Mouse (Mus musculus) myocyte (in vitro differentiated cells): Measurements from ENCODE around the gene Mctp1. TPM values are rescaled to one million over a fixed set of nuclear protein-coding genes. Genes with fewer than 3 reads are reported as not detected.

Experiments
- H3K27me3 ChIP-seq: one replicate; pipeline ENCODE4 v1.6.1; 2011; ENCODE audit not compliant: control insufficient read depth, insufficient read depth, insufficient read length
- H3K36me3 ChIP-seq: one replicate; pipeline ENCODE4 v1.6.1; 2011; ENCODE audit not compliant: control insufficient read depth, insufficient read depth
- H3K4me2 ChIP-seq: one replicate; pipeline ENCODE4 v1.6.1; 2011; ENCODE audit warnings: low read depth, control low read depth
- H3K4me3 ChIP-seq: one replicate; pipeline ENCODE4 v1.5.1; 2011; ENCODE audit warnings: mild to moderate bottlenecking, control low read depth, moderate library complexity
- H3K79me2 ChIP-seq: one replicate; pipeline ENCODE4 v1.6.1; 2011; ENCODE audit not compliant: control insufficient read depth, insufficient read depth
- H3ac ChIP-seq: one replicate; pipeline ENCODE4 v1.6.1; 2011; ENCODE audit not compliant: control insufficient read depth, insufficient read length
- CEBPB ChIP-seq: IDR thresholded peaks from 2 replicates; pipeline ENCODE4 v1.6.1; 2011; ENCODE audit warnings: mild to moderate bottlenecking, moderate library complexity; ENCODE audit not compliant: poor library complexity, insufficient read depth, severe bottlenecking
- E2F4 ChIP-seq: IDR thresholded peaks from one replicate; pipeline ENCODE4 v1.6.1; 2011; ENCODE audit warnings: mild to moderate bottlenecking, control low read depth, moderate library complexity; ENCODE audit not compliant: insufficient read depth
- MAX ChIP-seq: IDR thresholded peaks from one replicate; pipeline ENCODE4 v1.6.1; 2011; ENCODE audit warnings: low read depth, mild to moderate bottlenecking, control low read depth
- MYOD1 ChIP-seq, 3 experiments: IDR thresholded peaks; one replicate each; pipeline ENCODE4 v1.6.1; 2011; ENCODE audit warnings: control low read depth in 2 of 3, low read depth in 2 of 3, mild to moderate bottlenecking in 2 of 3, moderate library complexity in 1 of 3; ENCODE audit not compliant: insufficient read length in 2 of 3, control insufficient read depth in 1 of 3
- MYOG ChIP-seq, 3 experiments: IDR thresholded peaks; one replicate each; pipeline ENCODE4 v1.6.1; 2011; ENCODE audit warnings: control low read depth in 2 of 3, low read depth in 2 of 3, mild to moderate bottlenecking in 2 of 3; ENCODE audit not compliant: insufficient read length in 2 of 3, control insufficient read depth in 1 of 3, insufficient read depth in 1 of 3
- POLR2A ChIP-seq: IDR thresholded peaks from one replicate; pipeline ENCODE4 v1.6.1; 2011; ENCODE audit warnings: low read depth, mild to moderate bottlenecking, control low read depth, moderate library complexity; ENCODE audit not compliant: insufficient read length
- POLR2AphosphoS2 ChIP-seq: IDR thresholded peaks from one replicate; pipeline ENCODE4 v1.6.1; 2011; ENCODE audit warnings: low read depth, control low read depth; ENCODE audit not compliant: insufficient read length
- REST ChIP-seq: IDR thresholded peaks from one replicate; pipeline ENCODE4 v1.6.1; 2011; ENCODE audit warnings: mild to moderate bottlenecking, control low read depth, moderate library complexity; ENCODE audit not compliant: insufficient read depth, insufficient read length
- SRF ChIP-seq: IDR thresholded peaks from one replicate; pipeline ENCODE4 v1.6.1; 2011; ENCODE audit warnings: low read depth; ENCODE audit not compliant: control insufficient read depth, insufficient read length
- TCF12 ChIP-seq: IDR thresholded peaks from one replicate; pipeline ENCODE4 v1.6.1; 2011; ENCODE audit warnings: mild to moderate bottlenecking, control low read depth; ENCODE audit not compliant: poor library complexity, insufficient read depth, severe bottlenecking
- TCF3 ChIP-seq: IDR thresholded peaks from one replicate; pipeline ENCODE4 v1.6.1; 2011; ENCODE audit warnings: low read depth, control low read depth; ENCODE audit not compliant: insufficient read length
- USF1 ChIP-seq: IDR thresholded peaks from one replicate; pipeline ENCODE4 v1.6.1; 2011; ENCODE audit warnings: low read depth, mild to moderate bottlenecking, control low read depth, moderate library complexity
- polyA plus RNA-seq: library from polyadenylated mRNA; unstranded; fragments of >200 nt; fragmentation: generic; extraction: Trizol; gene quantifications from one replicate; pipeline ENCODE4 v1.2.1, GENCODE M21; 2012; ENCODE audit warnings: missing spikeins

Mctp1 gene
- polyA plus RNA-seq, 1 experiment = 0.67 TPM

GRCm38 (mm10) chr13:76591189-76591588 lies 206.9 kb downstream of the Mctp1 start:
- no peak for TF ChIP-seq MYOG (IDR thresholded peaks at IDR 0.05; ENCODE audit: control insufficient read depth in 1 of 3, insufficient read depth in 1 of 3, insufficient read length in 2 of 3, low read depth in 2 of 3)
- no peak for TF ChIP-seq SRF
- no peak for TF ChIP-seq TCF3
- TF ChIP-seq TCF12 = no peak
- no peak for TF ChIP-seq E2F4
- TF ChIP-seq POLR2A = no peak
- no peak for TF ChIP-seq CEBPB
- TF ChIP-seq POLR2AphosphoS2 = no peak
- no peak for TF ChIP-seq USF1
- TF ChIP-seq REST = no peak
- TF ChIP-seq MAX = no peak
- TF ChIP-seq MYOD1 (IDR thresholded peaks at IDR 0.05; ENCODE audit: control insufficient read depth in 1 of 3, insufficient read length in 2 of 3, low read depth in 2 of 3) = no peak
- H3K27me3 ChIP-seq = no peaks in the 10 kb centered on the region
- H3ac ChIP-seq = no peak overlapping the region
- H3K4me2 ChIP-seq = no peak overlapping the region
- H3K36me3 ChIP-seq = no peaks in the 10 kb centered on the region
- no peaks in the 10 kb centered on the region for H3K79me2 ChIP-seq
- no peak overlapping the region for H3K4me3 ChIP-seq

GRCm38 (mm10) chr13:76591692-76592091 lies 207.4 kb downstream of the Mctp1 start:
- H3K27me3 ChIP-seq = no peaks in the 10 kb centered on the region
- no peaks in the 10 kb centered on the region for H3K36me3 ChIP-seq
- TF ChIP-seq REST (no peak), MYOD1 (IDR thresholded peaks at IDR 0.05; ENCODE audit: control insufficient read depth in 1 of 3, insufficient read length in 2 of 3, low read depth in 2 of 3) (no peak), MAX (no peak), POLR2A (no peak), TCF3 (no peak), USF1 (no peak), CEBPB (0 out of 2 replicates have a peak, but pooled peaks have one; percentile 8), SRF (no peak)

GRCm38 (mm10) chr13:76592908-76593307 lies 208.6 kb downstream of the Mctp1 start:
- Histone ChIP-seq H3K36me3 (no peaks in the 10 kb centered on the region), H3K79me2 (no peaks in the 10 kb centered on the region), H3K4me2 (no peak overlapping the region), H3ac (no peak overlapping the region), H3K4me3 (no peak overlapping the region), H3K27me3 (no peaks in the 10 kb centered on the region)
- TF ChIP-seq MAX (no peak), REST (no peak), MYOG (IDR thresholded peaks at IDR 0.05; ENCODE audit: control insufficient read depth in 1 of 3, insufficient read depth in 1 of 3, insufficient read length in 2 of 3, low read depth in 2 of 3) (no peak), USF1 (no peak), POLR2A (no peak), E2F4 (no peak)

More at GRCm38 (mm10) chr13:76591692-76592091, 207.4 kb downstream of the Mctp1 start:
- Histone ChIP-seq H3K79me2 (no peaks in the 10 kb centered on the region), H3K4me2 (peak overlapping the region; percentile 6), H3ac (no peak overlapping the region), H3K4me3 (no peak overlapping the region)

- no peak for TF ChIP-seq POLR2AphosphoS2
- no peak for TF ChIP-seq MAX
- TF ChIP-seq E2F4 = no peak
- TF ChIP-seq TCF12 = no peak
- TF ChIP-seq POLR2A = no peak
- no peak for TF ChIP-seq MYOD1 (IDR thresholded peaks at IDR 0.05; ENCODE audit: control insufficient read depth in 1 of 3, insufficient read length in 2 of 3, low read depth in 2 of 3)
- TF ChIP-seq CEBPB = no peak
- TF ChIP-seq USF1 = no peak
- no peak for TF ChIP-seq MYOG (IDR thresholded peaks at IDR 0.05; ENCODE audit: control insufficient read depth in 1 of 3, insufficient read depth in 1 of 3, insufficient read length in 2 of 3, low read depth in 2 of 3)
- TF ChIP-seq TCF3 = no peak
- no peak for TF ChIP-seq REST
- no peak for TF ChIP-seq SRF
Observed at GRCm38 (mm10) chr13:76597005-76597404, 212.7 kb downstream of the Mctp1 start.

GRCm38 (mm10) chr13:76609425-76609824 lies 225.1 kb downstream of the Mctp1 start:
- Histone ChIP-seq H3K79me2 (no peaks in the 10 kb centered on the region), H3K4me3 (no peak overlapping the region), H3K36me3 (no peaks in the 10 kb centered on the region), H3K27me3 (no peaks in the 10 kb centered on the region), H3ac (no peak overlapping the region), H3K4me2 (no peak overlapping the region)
- TF ChIP-seq E2F4 (no peak), USF1 (no peak), MYOD1 (IDR thresholded peaks at IDR 0.05; ENCODE audit: control insufficient read depth in 1 of 3, insufficient read length in 2 of 3, low read depth in 2 of 3) (no peak), TCF3 (no peak), TCF12 (no peak), MYOG (IDR thresholded peaks at IDR 0.05; ENCODE audit: control insufficient read depth in 1 of 3, insufficient read depth in 1 of 3, insufficient read length in 2 of 3, low read depth in 2 of 3) (no peak), POLR2A (no peak), SRF (no peak), POLR2AphosphoS2 (no peak), MAX (no peak), REST (no peak), CEBPB (no peak)

More at GRCm38 (mm10) chr13:76597005-76597404, 212.7 kb downstream of the Mctp1 start:
- Histone ChIP-seq H3K4me2 (no peak overlapping the region), H3ac (no peak overlapping the region), H3K79me2 (no peaks in the 10 kb centered on the region), H3K4me3 (no peak overlapping the region), H3K36me3 (no peaks in the 10 kb centered on the region), H3K27me3 (no peaks in the 10 kb centered on the region)
